Mouse (Mus musculus): ENCODE measurements at regions not wholly inside any gene's neighbourhood (a gene's known extent, or its start where the extent isn't known, plus 50 kb on each side); places are given as distances from the start of the nearest gene placed in this dataset.

- H3K27ac ChIP-seq = no peak overlapping the region
- no peaks in the 10 kb centered on the region for H3K9me3 ChIP-seq
- H3K36me3 ChIP-seq = no peaks in the 10 kb centered on the region
- no peak overlapping the region for H3K9ac ChIP-seq (replicated peaks)
- H3K4me3 ChIP-seq (replicated peaks) = no peak overlapping the region
- H3K27me3 ChIP-seq = no peaks in the 10 kb centered on the region
- 78% methylated on average over 8 of the region's 8 CpGs for WGBS
- ATAC-seq = no peak
- no peak overlapping the region for H3K4me2 ChIP-seq (replicated peaks)
- H3K4me1 ChIP-seq (replicated peaks) = peaks cover 7% of the 10 kb centered on the region
Measured at GRCm38 (mm10) chr2:171661896-171662511, 381.3 kb downstream of the Cbln4 start.

GRCm38 (mm10) chr2:171657125-171657524, 386.1 kb downstream of the Cbln4 start:
- Histone ChIP-seq H3K27ac (peak overlapping the region; percentile 27; the same call in 1 of the 2 replicates), H3K4me2 (replicated peaks) (no peak overlapping the region), H3K9ac (replicated peaks) (no peak overlapping the region), H3K4me1 (replicated peaks) (peaks cover 7% of the 10 kb centered on the region), H3K4me3 (replicated peaks) (no peak overlapping the region), H3K27me3 (no peaks in the 10 kb centered on the region), H3K9me3 (no peaks in the 10 kb centered on the region), H3K36me3 (no peaks in the 10 kb centered on the region)
- WGBS = 43% methylated on average over 7 of the region's 7 CpGs
- no peak for ATAC-seq

GRCm38 (mm10) chr2:171641730-171642129, 401.5 kb downstream of the Cbln4 start:
- 78% methylated on average over 4 of the region's 4 CpGs for WGBS
- Histone ChIP-seq H3K9ac (replicated peaks) (no peak overlapping the region), H3K9me3 (no peaks in the 10 kb centered on the region), H3K4me2 (replicated peaks) (no peak overlapping the region), H3K4me1 (replicated peaks) (peaks cover 10% of the 10 kb centered on the region; the same call in 1 of the 2 replicates), H3K4me3 (replicated peaks) (no peak overlapping the region), H3K27me3 (no peaks in the 10 kb centered on the region), H3K36me3 (no peaks in the 10 kb centered on the region), H3K27ac (no peak overlapping the region)
- no peak for ATAC-seq

GRCm38 (mm10) chr2:171640478-171640877, 402.8 kb downstream of the Cbln4 start:
- no peak overlapping the region for H3K9ac ChIP-seq (replicated peaks)
- 64% methylated on average over 9 of the region's 9 CpGs for WGBS

GRCm38 (mm10) chr2:171638931-171639330, 404.3 kb downstream of the Cbln4 start:
- Histone ChIP-seq H3K27me3 (no peaks in the 10 kb centered on the region), H3K9me3 (no peaks in the 10 kb centered on the region), H3K27ac (no peak overlapping the region), H3K36me3 (no peaks in the 10 kb centered on the region), H3K4me2 (replicated peaks) (no peak overlapping the region), H3K4me3 (replicated peaks) (no peak overlapping the region), H3K4me1 (replicated peaks) (peaks cover 10% of the 10 kb centered on the region; the same call in 1 of the 2 replicates), H3K9ac (replicated peaks) (no peak overlapping the region)
- no peak for ATAC-seq
- 90% methylated on average over 6 of the region's 6 CpGs for WGBS

More at GRCm38 (mm10) chr2:171640478-171640877, 402.8 kb downstream of the Cbln4 start:
- no peaks in the 10 kb centered on the region for H3K27me3 ChIP-seq
- ATAC-seq = peak; percentile 50; the same call in 1 of the 2 replicates
- no peak overlapping the region for H3K4me3 ChIP-seq (replicated peaks)
- H3K36me3 ChIP-seq = no peaks in the 10 kb centered on the region
- H3K4me2 ChIP-seq (replicated peaks) = no peak overlapping the region
- peaks cover 10% of the 10 kb centered on the region; the same call in 1 of the 2 replicates for H3K4me1 ChIP-seq (replicated peaks)
- 0 out of 2 replicates have a peak overlapping the region, but pooled peaks have one; percentile 40 for H3K27ac ChIP-seq
- no peaks in the 10 kb centered on the region for H3K9me3 ChIP-seq

- Histone ChIP-seq H3K4me3 (replicated peaks) (no peak overlapping the region), H3K4me1 (replicated peaks) (peaks cover 19% of the 10 kb centered on the region), H3K27me3 (no peaks in the 10 kb centered on the region), H3K9ac (replicated peaks) (no peak overlapping the region), H3K36me3 (no peaks in the 10 kb centered on the region), H3K4me2 (replicated peaks) (no peak overlapping the region), H3K9me3 (no peaks in the 10 kb centered on the region), H3K27ac (no peak overlapping the region)
- 35% methylated on average over 6 of the region's 6 CpGs for WGBS
- ATAC-seq = no peak
Measured at GRCm38 (mm10) chr2:171636837-171637236, 406.4 kb downstream of the Cbln4 start.

- Histone ChIP-seq H3K27me3 (no peaks in the 10 kb centered on the region), H3K27ac (no peak overlapping the region), H3K4me3 (replicated peaks) (no peak overlapping the region), H3K9ac (replicated peaks) (no peak overlapping the region), H3K9me3 (no peaks in the 10 kb centered on the region), H3K36me3 (no peaks in the 10 kb centered on the region), H3K4me1 (replicated peaks) (peaks cover 14% of the 10 kb centered on the region), H3K4me2 (replicated peaks) (no peak overlapping the region)
- ATAC-seq = no peak
- 35% methylated on average over 15 of the region's 15 CpGs for WGBS
Measured at GRCm38 (mm10) chr2:171633355-171634097, 409.7 kb downstream of the Cbln4 start.

GRCm38 (mm10) chr2:171630101-171630715, 413.1 kb downstream of the Cbln4 start:
- H3K9ac ChIP-seq (replicated peaks) = no peak overlapping the region
- 93% methylated on average over 9 of the region's 9 CpGs for WGBS

GRCm38 (mm10) chr2:171628182-171628850, 414.9 kb downstream of the Cbln4 start:
- H3K9ac ChIP-seq (replicated peaks) = no peak overlapping the region
- H3K4me3 ChIP-seq (replicated peaks) = no peak overlapping the region
- H3K27ac ChIP-seq = no peak overlapping the region
- peaks cover 4% of the 10 kb centered on the region for H3K4me1 ChIP-seq (replicated peaks)
- H3K27me3 ChIP-seq = no peaks in the 10 kb centered on the region
- H3K36me3 ChIP-seq = no peaks in the 10 kb centered on the region
- 91% methylated on average over 10 of the region's 10 CpGs for WGBS
- no peaks in the 10 kb centered on the region for H3K9me3 ChIP-seq
- no peak for ATAC-seq
- no peak overlapping the region for H3K4me2 ChIP-seq (replicated peaks)

More at GRCm38 (mm10) chr2:171630101-171630715, 413.1 kb downstream of the Cbln4 start:
- Histone ChIP-seq H3K4me1 (replicated peaks) (peaks cover 9% of the 10 kb centered on the region), H3K27ac (no peak overlapping the region), H3K36me3 (no peaks in the 10 kb centered on the region), H3K4me3 (replicated peaks) (no peak overlapping the region), H3K4me2 (replicated peaks) (no peak overlapping the region), H3K27me3 (no peaks in the 10 kb centered on the region), H3K9me3 (no peaks in the 10 kb centered on the region)
- ATAC-seq = no peak

- no peaks in the 10 kb centered on the region for H3K9me3 ChIP-seq
- H3K27me3 ChIP-seq = no peaks in the 10 kb centered on the region
- H3K4me2 ChIP-seq (replicated peaks) = no peak overlapping the region
- no peak for ATAC-seq
- WGBS = 61% methylated on average over 5 of the region's 5 CpGs
- no peak overlapping the region for H3K9ac ChIP-seq (replicated peaks)
- no peaks in the 10 kb centered on the region for H3K36me3 ChIP-seq
- H3K4me1 ChIP-seq (replicated peaks) = peaks cover 8% of the 10 kb centered on the region; the same call in 1 of the 2 replicates
- no peak overlapping the region for H3K27ac ChIP-seq
- no peak overlapping the region for H3K4me3 ChIP-seq (replicated peaks)
Measured at GRCm38 (mm10) chr2:171620668-171621067, 422.6 kb downstream of the Cbln4 start.

- 77% methylated on average over 2 of the region's 2 CpGs for WGBS
Measured at GRCm38 (mm10) chr2:171620253-171620652, 423.0 kb downstream of the Cbln4 start.

More at GRCm38 (mm10) chr2:171620253-171620652, 423.0 kb downstream of the Cbln4 start:
- Histone ChIP-seq H3K27ac (no peak overlapping the region), H3K27me3 (no peaks in the 10 kb centered on the region), H3K9ac (replicated peaks) (no peak overlapping the region), H3K4me1 (replicated peaks) (peaks cover 8% of the 10 kb centered on the region; the same call in 1 of the 2 replicates), H3K4me2 (replicated peaks) (no peak overlapping the region), H3K9me3 (no peaks in the 10 kb centered on the region), H3K36me3 (no peaks in the 10 kb centered on the region), H3K4me3 (replicated peaks) (no peak overlapping the region)
- ATAC-seq = no peak
